Mouse (Mus musculus) B cell, adult 2 months (primary cell): Measurements from ENCODE around the gene Kdm1a.

Experiments used
- DNase-seq, 2 experiments: peaks; one replicate each; pipeline ENCODE4 v3.0.0; 2022

Gene Kdm1a

DNA sequence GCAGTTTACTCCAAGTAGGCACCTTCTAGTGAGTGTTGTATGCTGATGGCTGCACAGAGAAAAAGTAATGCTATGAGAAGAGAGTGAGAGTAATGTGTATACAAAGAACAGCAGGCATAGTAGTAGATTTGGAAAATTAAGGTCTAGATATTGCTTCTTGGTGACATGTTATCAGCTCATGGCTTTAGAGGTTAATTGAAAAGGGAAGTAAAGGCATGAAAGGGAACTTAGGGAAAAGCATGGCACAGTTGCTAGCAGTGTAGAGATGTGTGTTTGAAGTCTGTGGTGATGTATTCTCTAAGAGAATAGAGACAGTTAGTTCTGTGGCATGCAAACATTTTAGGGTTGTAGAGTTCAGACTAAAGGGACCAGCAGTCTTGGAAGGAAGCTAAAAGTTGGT lies 82.7 kb downstream of the Kdm1a start:
- DNase-seq = no peak

GRCm38 (mm10) chr4:136518576-136518975 lies 83.9 kb downstream of the Kdm1a start:
- DNase-seq = no peak

GRCm38 (mm10) chr4:136518141-136518540 lies 84.4 kb downstream of the Kdm1a start:
- no peak for DNase-seq

- no peak for DNase-seq
These were observed 89.6 kb downstream of the Kdm1a start for GRCm38 (mm10) chr4:136512905-136513304.

DNA sequence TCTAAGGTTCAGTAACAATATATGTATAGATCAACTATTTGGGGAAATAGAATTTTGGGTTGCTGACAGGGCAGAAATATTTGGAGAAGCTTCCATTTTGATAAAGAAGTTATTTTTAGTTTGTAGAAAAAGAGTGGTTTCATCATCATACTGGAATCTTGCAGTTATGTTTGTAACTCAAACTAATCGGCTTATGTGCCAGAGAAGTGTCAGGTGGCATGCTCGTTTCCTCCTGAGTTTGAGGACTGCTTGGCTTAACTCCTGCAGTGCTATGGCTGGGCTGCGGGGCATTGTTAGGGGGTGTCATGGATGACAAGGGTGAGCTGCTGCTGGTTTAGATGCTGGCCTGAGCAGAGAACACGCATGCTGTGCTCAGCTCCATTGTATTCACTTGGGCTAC lies 90.8 kb downstream of the Kdm1a start:
- DNase-seq = no peak

- peak; percentile 43 to 51 for DNase-seq
These were observed 92.7 kb downstream of the Kdm1a start for GRCm38 (mm10) chr4:136509857-136510256.

DNA sequence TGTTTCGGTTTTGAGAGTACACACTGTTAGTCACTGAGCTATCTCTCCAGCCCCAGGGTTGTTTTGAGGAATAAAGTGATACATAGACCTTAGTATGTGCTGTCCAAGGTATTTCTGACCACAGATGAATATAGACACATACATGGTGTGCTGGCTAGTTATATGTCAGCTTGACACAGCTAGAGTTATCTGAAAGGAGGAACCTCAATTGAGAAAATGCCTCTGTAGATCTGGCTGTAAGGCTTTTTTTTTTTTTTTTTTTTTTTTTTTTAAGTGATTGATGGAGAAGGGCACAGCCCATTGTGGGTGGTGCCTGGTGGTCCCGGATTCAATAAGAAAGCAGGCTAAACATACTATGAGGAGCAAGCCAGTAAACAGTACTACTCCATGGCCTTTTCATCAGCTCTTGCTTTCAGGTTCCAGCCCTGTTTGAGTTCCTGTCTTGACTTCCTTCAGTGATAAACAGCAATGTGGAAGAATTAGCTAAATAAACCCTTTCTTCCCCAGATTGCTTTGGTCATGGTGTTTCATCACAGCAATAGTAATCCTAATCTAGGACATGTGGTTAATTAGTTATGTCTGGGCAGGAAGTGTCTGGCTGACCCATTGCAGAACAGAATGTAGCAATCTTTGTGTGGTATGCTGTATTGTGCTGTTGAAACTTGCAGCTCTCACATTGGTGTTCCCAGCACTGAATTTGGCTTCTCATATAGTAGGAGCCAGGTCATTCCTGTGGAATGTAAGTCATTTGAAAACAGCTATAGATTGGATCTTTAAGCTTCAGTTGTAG lies 96.9 kb downstream of the Kdm1a start:
- no peak for DNase-seq
